Mouse (Mus musculus): ENCODE measurements at regions not wholly inside any gene's neighbourhood (a gene's known extent, or its start where the extent isn't known, plus 50 kb on each side); places are given as distances from the start of the nearest gene placed in this dataset.

DNA sequence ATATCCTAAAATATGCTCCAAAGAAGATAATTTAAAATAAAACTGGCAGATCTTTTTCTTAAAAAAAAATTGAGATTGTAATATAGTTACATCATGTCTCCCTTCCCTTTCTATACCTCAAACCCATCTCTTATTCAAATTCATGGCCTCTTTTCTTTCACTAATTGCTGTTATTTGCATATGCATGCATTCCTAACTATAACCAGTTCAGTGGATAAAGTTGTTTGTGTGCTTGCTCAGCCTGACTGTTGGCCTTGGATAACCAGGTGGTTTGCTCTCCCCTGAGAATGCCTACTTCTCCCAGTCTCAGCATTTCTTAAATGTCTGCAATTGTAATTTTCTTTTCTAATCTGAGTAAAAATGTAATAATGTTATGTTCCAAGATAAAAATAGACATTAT, 2154.8 kb downstream of the 4930444P10Rik start:
- DNase-seq = no peak

DNA sequence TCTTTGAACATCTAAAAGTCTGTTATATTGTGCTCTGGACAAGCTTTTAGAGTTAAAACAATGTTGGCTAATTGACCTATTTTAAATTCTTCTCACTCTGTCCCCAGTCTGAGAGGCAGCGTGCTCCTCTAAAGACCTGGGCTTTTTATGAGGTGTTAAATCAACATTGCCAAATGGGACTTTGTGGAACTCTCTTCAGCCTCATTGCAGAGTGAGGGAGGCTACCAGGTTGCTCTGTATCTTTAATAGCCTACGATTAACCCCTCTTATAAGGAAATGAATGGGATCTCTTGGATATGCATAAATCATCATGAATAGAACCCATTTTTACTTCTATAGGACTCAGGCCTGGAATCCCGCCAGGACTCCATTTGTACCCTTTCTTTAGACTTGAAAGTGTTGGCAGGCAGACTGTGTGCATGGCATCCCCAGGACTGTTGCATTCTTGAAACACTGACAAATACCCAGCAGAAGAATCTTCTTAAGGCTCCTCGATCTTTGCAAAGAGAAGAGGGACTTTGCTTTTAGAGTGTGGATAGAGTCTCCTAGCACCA, 2157.1 kb downstream of the 4930444P10Rik start:
- DNase-seq = no peak

DNA sequence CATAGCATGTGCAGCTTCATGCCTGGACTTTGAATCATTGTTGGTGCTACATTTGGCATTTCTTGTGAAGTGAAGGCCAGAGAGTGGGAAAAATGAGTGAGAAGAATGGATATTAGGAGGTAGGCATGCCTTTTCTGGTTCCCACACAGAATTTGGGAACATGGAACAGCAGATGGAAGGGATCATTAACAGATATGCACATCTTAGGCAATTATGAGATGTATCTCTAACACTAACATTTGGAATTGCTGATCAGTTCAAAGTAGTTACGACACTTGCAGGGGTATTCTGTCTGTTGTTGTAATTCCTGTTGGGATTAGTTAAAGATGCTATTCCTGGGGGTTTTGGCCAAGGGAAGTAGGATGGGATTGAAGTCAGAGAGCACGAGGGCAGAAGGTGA, 2164.4 kb downstream of the 4930444P10Rik start:
- no peak for DNase-seq

DNA sequence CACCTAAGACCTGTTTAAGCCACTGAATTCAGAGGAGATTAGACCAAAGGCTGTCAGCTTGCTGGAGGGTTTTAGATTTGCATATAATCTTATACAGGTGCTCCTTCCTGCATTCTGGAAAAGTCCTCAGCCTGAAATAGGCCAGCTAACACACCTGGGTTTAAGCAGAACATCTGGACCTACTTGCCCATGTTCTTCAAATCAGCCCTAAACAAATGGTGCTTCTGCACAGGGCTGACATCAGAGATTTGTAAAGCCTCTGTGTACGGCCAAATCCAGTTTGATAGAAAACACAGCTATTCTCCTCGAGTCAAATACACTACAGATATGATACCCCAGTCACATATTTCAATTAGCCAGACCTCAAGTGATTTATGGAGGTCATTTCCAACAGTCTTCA, 2165.2 kb downstream of the 4930444P10Rik start:
- no peak for DNase-seq

DNA sequence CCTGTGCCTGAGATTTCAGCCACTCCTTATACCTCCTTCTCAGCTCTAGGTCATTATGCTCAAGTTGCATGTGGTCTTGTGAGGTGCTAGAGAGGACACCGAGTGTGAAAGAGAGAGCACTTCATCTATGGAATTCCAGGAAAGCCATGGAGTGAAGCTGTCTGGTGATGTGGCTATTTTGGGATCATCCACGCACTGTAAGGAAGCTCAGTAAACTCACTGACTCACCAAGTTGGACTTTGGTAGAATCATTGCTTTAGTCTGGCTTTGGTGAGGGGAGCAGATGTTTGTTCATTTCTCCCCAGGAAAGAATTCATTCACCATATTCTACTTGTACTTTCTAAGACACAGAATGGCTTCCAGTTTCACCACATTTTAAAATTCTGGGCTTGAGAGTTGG, 2167.1 kb downstream of the 4930444P10Rik start:
- no peak for DNase-seq

DNA sequence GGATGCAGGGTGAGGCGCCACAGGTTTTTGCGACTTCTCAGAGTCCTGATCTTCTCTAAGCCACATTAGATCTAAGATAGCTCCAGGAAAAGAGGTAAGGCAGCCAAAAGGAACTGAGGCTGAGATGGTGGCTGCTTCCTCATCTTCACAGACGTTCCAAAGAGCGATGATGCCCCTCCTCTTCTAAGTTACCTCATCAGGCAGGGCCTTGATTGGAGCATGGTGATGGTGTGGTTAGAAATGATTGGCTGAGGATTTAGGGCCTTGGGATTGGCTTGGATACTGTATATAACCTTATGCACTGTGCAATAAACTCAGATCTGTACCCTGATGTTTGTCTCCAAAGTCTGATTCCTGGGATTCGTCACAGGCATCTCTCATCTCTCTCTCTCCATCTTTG, 2177.9 kb downstream of the 4930444P10Rik start:
- no peak for DNase-seq

DNA sequence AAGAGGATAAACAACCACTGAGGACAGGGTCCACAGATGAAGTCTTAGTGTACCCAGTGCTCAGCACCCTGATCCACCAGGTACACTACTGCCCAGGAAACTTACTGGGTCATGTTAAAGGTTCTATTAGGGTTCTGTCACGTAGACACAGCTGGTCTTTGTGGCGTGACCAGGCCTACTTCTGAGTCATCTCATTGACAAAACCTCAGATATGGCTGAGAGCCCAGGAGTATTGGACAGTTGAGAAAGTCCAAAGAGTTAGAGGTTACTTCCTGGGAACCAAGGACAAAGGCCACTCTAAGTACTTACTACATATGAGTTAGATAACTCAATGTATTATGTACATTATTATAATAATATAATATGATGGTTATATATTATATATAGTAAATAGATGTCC, 2214.0 kb downstream of the 4930444P10Rik start:
- DNase-seq = no peak

DNA sequence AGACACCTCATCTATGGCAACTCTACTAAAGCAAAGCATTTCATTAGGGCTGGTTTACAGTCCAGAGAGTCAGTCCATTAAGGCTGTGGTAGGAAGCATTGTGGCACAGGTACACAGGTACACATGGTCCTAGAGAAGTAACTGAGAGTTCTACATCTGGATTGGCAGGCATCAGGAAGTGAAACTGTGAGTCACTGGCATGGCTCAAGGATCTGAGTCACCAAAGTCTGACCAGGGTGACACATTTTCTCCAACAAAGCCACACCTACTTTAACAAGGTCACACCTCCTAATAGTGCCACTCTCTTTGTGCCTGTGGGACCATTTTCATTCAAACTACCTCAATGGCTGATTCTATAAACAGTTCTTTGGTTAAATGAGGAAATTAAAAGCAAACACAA, 2219.2 kb downstream of the 4930444P10Rik start:
- no peak for DNase-seq

DNA sequence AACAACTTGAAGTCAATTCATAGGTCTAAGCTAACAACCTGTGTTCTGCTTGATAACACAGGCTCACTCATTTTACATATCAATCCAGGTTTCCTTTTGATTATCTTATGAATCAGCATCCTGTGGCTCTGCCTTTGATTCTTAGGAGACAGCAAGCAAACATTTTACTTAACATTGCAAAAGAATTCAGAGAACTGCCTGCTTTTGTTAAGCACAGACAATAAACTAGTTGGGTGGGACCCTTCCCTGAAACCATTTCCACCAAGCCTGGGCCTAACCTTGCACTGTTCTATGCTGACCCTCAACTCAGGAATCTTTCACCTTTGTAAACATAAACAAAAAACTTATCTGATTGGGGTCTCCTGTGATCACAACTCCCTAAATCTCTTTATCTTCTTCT, 2220.6 kb downstream of the 4930444P10Rik start:
- no peak for DNase-seq

DNA sequence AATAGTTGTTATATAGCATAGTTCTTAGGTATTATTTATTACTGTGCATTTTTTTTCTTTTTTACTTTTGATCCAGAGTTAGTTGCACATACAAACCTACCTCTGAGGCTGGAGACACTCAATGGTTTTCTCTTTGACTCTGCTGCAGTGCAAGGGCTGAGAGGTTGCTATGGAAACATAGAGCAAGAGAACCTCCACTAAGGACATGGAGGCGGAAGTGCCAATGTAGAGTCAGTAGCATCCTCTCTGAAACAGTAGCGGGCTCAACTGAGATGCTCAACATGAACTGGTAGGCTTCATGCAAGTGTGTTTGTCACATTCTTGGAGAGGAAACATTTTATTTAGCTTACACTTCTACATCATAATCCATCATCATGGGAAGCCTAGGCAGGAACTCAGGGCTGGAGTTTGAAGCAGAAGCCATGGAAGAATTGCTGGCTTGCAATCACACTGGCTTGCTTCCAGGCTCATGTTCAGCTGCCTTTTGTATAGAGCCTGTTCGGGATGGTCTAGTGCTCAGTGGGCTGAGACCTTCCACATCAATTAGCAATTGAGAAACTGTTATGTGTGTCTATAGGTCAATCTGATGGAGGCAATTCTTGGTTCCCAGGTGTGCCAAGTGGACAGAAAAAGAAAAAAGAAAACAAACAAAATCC, 2222.4 kb downstream of the 4930444P10Rik start:
- no peak for DNase-seq

DNA sequence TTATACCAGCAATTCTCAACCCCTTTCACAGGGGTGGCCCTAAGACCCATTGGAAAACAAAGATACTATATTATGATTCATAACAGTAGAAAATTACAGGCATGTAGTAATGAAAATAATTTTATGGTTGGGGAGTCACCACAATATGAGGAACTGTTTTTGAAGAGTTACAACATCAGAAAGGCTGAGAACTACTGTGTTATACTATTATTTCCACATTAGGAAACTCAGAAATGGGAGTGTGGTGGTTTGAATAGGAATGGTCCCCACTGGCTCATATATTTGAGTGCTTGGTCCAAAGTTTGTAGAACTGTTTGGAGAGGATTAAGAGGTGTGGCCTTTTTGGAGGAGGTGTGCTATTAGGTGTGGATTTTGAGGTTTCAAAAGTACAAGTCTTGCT, 2227.4 kb downstream of the 4930444P10Rik start:
- no peak for DNase-seq

DNA sequence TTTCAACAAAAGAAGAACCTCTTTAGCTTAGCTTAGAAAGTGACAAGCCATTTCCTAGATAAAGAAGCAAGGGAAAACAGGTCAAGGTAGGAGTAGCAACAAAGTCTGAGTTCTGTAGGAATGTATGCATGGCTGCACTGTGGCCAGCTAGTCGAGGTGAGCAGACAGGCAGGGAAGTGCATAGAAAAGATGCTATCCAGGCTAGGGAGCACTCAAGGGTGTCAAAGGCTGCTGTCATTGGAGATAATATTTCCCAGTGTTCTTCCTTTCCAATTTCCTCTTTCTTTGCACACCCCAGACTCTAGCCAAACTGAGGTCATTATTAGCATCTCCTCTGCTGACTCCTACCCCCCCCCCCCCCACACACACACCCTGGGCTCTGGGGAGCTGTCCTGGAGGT, 2229.4 kb downstream of the 4930444P10Rik start:
- no peak for DNase-seq

DNA sequence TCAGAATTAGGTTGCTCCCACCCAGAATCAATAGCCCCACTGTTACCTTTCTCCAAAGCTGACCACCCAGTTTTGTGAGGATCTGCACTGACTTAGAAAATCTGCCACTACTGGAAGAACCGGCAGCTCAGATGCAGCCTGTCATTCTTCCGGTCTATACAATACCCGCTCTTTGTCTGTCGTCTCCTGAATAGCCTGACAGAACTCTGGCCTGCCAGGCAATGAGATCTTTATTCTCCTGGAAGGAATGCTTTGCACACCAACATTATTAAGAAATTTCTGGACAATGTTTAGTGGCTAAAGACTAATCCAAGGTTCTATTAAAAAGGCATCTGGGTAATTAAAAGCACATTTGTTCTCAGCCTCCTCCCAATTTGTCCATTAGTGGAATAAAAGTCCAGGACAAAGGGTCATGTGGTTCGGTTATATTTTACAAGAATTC, 2232.0 kb downstream of the 4930444P10Rik start:
- no peak for DNase-seq

DNA sequence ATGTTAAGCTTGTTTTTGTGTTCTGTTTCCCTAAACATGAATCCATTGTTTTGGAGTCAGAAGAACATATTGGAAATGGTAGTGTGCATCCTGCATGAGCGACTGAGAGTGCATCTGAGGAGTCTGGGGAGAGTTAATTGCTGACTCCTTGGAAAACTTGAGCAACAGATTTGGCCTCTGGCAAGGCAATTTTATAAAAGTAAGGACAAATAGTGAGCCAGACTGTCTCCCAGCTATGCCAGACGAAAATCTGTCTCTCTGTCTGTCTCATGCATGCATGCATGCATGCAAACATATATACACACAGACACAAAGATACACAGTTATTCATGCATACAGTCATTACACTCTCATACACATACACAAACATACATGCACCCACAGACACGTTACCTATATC, 2232.7 kb downstream of the 4930444P10Rik start:
- DNase-seq = no peak

DNA sequence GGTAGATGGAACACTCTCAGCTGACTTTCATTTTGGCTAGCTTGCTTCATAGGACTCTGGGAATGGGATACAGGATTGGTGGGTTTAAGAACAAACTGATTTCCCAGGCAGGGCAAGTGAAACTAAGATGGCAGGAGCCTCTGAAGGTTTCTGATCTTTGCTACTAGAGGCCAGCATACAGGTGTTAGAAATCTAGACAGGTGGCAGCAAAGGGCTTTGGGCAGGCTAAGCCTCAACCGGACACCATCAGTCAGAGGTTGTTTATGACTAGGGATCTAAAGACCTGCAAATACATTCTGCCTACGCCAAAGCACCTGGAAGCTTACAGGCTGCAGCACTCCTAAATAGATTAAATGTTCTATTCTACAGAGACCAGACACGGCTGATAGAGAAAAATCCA, 2233.4 kb downstream of the 4930444P10Rik start:
- no peak for DNase-seq

DNA sequence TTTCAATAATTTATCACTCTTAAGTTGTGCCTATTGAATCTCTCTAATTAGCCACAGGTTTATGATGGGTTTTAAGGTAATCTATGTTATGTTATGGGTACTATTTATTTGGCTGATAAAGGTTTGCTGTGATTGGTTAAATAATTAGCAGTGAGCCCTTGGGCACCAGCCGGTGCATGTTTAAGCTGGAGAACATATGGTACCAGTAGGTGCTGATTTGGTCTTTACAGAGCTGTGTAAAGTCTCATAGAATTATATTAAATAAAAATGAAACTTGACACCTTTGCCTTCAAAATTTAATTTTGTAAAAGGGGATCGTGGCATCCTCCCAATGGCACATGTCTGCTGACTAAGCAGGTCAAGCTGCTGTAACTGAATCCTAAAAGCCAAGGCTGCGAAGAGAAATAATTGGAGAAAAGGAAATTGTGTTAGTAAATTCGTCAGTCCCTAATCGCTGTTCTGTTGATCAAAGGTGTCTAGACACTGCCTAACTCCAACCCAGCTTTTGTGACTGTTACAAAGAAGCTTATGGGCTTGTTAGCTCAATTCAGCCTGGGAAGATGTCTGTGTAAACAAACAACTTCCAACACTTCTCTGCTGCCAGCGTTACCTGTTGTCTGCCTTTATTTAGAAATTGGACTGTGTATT, 2234.6 kb downstream of the 4930444P10Rik start:
- no peak for DNase-seq

DNA sequence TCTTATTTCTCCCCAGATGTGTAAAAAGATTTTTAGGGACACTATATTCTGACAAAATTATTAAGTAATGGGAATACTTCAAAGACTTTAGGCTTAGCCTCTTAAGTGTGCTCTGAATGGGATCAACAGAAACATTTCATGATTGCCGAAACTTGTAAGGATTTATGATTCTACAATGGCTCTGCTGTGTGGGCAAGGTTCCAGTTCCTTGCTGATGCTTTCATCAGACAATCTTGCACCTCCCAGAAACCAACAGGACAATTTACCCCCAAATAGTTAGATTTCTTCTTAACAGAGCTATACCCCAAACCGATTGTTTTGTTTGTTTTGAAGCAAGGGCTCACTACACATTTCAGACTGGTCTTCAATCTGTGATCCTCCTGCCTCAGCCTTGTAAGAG, 2236.1 kb downstream of the 4930444P10Rik start:
- no peak for DNase-seq

DNA sequence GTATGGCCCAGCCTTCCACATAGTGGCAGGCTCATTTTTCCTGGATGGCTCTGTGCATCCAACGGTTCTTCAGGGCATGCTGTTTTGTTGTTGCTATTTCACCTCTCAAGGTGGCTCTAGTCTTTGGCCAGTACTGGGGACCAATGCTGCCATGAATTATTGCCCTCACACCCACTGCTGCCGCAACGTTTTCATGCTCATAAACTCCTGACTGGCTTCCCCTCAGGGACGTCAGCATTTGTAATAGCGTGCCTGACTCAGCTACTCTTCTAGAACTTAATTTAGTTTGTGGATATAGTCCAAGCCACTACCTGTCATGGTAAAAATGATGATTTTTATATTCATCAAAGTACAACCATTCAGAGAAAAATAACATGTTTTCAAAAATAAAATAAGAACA, 2242.0 kb downstream of the 4930444P10Rik start:
- no peak for DNase-seq

DNA sequence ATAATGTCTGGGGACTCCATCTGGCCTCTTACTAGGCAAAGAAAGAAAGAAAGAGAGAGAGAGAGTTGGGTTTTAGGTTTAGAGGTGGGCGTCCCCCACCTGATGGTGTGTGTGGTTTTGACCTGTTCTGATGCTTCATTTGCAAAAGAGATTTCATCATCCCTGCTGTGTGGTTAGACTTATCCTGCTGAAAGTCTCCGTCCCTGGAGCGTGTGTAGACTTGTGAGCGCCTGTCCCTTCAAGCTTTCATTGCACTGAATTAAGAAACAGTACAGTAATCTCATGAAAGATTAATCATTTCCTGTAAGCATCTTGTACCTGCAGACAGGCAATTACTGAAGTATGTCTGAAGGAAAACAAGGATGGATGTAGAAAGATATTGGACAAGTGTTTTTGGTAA, 2244.1 kb downstream of the 4930444P10Rik start:
- DNase-seq = no peak

DNA sequence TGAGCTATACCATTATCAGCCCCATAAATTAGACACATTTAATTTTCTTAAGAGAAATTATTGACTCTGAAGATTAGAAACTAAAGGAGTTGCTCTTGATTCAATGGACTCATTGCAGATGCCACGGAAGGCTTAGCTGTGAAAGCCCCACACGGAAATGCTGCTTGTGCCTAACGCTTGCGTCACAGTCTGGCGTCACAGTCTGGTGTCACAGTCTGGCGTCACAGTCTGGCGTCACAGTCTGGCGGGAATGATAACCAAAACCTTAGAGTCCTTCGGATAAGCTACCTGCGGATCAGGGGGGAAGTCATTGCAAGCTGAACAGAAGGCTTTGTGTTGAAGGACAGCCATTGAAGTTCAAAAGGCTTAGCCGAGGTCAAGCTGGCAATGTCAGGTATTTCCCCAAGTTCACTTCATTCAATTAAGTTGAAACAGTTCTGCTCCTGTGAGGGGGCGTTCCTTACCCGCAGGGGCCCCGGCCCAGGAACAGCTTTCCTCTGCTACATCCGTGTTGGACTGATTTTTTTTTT, 2246.7 kb downstream of the 4930444P10Rik start:
- no peak for DNase-seq

DNA sequence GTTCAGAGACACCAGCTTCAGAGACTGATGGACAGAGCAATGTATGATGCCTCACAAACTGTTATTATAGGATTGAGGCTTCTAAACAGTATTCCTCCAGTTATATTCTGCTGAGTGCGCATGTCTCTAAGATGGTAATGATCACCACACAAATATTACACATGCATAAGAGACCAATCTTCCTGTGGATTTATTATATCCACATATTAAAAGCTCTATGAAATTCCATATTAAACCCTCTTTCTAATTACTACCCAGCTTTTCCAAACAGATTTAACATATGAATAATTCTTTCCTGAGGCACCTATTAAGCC, 2252.9 kb downstream of the 4930444P10Rik start:
- no peak for DNase-seq

DNA sequence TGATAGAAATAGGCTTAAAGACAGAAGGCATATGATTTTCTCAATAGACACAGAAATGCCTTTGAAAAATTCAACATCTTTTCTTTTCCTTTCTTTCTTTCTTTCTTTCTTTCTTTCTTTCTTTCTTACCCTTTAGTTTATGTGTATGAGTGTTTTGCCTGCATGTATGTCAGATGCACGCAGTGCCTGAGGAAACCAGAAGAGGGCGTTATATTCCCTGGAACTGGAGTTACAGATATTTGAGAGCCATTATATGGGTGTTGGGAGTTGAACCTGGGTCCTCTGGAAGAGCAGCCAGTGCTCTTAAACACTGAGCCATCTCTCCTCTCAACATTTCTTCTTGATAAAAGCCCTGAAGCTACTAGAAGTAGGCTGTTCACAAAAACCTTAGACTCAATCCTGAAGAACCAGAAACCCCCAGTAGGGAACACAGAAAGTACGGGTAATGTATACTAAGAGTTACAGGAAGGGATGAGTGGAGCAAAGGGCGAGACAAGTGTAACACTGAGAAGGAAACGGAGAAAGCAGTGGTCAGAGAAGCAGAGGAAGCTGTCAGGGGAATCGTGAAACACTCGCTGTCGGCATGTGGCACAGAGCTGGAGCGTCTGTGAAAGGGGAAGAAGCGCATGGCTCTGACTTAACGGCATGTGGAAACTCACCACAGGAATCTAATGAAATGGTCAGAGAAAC, 2253.4 kb downstream of the 4930444P10Rik start:
- DNase-seq = no peak

DNA sequence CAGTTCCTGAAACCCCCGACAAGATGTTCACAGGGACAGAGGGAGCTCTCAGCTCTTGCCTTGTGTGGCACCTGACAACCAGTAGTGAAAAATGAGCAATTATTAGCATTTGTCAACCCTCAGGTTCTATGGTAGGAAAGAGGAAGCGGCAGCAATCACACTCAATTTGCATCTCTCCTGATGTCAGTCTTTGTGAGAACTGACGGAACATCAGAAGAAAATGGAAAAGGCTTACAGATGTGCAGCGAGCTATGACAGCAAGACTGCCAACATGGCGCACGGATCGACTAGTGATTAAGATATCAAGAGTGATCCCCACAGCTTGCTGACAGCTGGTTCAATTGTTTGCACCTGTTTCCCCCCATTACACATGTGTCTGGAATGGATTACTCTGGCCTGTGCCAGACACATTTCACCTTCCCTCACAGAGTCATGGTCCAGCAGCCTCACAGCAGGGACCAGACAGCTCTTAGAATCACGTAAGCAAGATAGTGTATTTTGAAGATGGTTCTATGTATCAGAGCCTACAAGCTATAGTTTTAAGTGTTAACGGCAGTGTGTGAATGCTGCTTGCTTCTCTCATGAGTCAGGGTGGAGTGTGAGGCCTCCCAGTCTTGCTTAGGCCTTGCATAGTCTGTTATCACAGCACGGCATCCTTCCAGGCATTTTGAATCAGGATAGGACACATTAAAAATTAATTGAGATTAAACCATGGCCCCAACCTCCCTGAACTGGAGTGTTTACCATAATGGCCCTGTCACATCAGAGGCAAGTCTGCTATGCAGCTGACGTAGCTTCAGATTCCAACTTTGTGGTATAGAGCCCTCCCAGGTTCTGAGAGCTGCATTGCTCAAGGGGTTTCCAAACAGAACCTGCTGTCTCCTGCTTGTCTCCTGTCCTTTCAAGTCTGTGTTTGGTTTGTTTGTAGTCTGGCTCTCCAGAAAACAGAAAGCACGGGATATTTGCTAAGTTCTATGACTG, 2258.0 kb downstream of the 4930444P10Rik start:
- no peak for DNase-seq
